Mouse (Mus musculus): ENCODE results near the gene Ifrd2. TPM values are rescaled to one million over a fixed set of nuclear protein-coding genes. Genes with fewer than 3 reads are reported as not detected.

Ifrd2 gene
- 28.9 and 29.9 TPM in 2 replicates for polyA plus RNA-seq (2015; fragmentation: Nextera tagmentation; extraction: Ambion mirVana)

- peaks cover 16% of the 10 kb centered on the region for H3K4me1 ChIP-seq (replicated peaks; ENCODE audit: insufficient read depth, low read length)
- H3K4me2 ChIP-seq (ENCODE audit: low read length): peak within 1 kb of the TSS; percentile 74
- DNase-seq (ENCODE audit: low spot score) (peak; percentile 99), ATAC-seq (replicated peaks; ENCODE audit: low FRiP score, low read depth) (peak; percentile 96)
- no peaks in the 10 kb centered on the region for H3K27me3 ChIP-seq (ENCODE audit: insufficient read depth, low read length)
- 15% methylated on average over 46 of the region's 46 CpGs for WGBS
- H3K9ac ChIP-seq (ENCODE audit: low read depth, low read length): peak within 1 kb of the TSS; percentile 52
- no peaks in the 10 kb centered on the region for H3K9me3 ChIP-seq (replicated peaks; ENCODE audit: low read length)
- TF ChIP-seq CTCF (IDR thresholded peaks at IDR 0.05; ENCODE audit: low read depth): no peak
- peak within 1 kb of the TSS; percentile 56 for H3K4me3 ChIP-seq (replicated peaks; ENCODE audit: low read depth, low read length)
- H3K36me3 ChIP-seq (ENCODE audit: insufficient read depth, low read length): peaks cover 26% of the 10 kb centered on the region
- H3K27ac ChIP-seq: no peak within 1 kb of the TSS
Observed at GRCm38 (mm10) chr9:107586974-107587832, at the start of gene Ifrd2. TSS of gene Ifrd2 (plus strand) at chr9:107587642.

GRCm38 (mm10) chr9:107538231-107538630 lies 49.2 kb upstream of the Ifrd2 start:
- Histone ChIP-seq H3K27ac (no peak overlapping the region), H3K9ac (ENCODE audit: low read depth, low read length) (no peak overlapping the region), H3K4me3 (replicated peaks; ENCODE audit: low read depth, low read length) (no peak overlapping the region), H3K9me3 (replicated peaks; ENCODE audit: low read length) (no peaks in the 10 kb centered on the region), H3K4me1 (replicated peaks; ENCODE audit: insufficient read depth, low read length) (peaks cover 30% of the 10 kb centered on the region), H3K4me2 (ENCODE audit: low read length) (no peak overlapping the region), H3K27me3 (ENCODE audit: insufficient read depth, low read length) (no peaks in the 10 kb centered on the region), H3K36me3 (ENCODE audit: insufficient read depth, low read length) (peaks cover 21% of the 10 kb centered on the region)
- TF ChIP-seq CTCF (IDR thresholded peaks at IDR 0.05; ENCODE audit: low read depth): no peak
- ATAC-seq (replicated peaks; ENCODE audit: low FRiP score, low read depth) (no peak), DNase-seq (ENCODE audit: low spot score) (no peak)
- 92% methylated on average over 7 of the region's 7 CpGs for WGBS

GRCm38 (mm10) chr9:107538711-107539110 lies 48.7 kb upstream of the Ifrd2 start:
- TF ChIP-seq CTCF (IDR thresholded peaks at IDR 0.05; ENCODE audit: low read depth): no peak
- H3K9me3 ChIP-seq (replicated peaks; ENCODE audit: low read length): no peaks in the 10 kb centered on the region
- no peaks in the 10 kb centered on the region for H3K27me3 ChIP-seq (ENCODE audit: insufficient read depth, low read length)
- peaks cover 21% of the 10 kb centered on the region for H3K36me3 ChIP-seq (ENCODE audit: insufficient read depth, low read length)
- ATAC-seq (replicated peaks; ENCODE audit: low FRiP score, low read depth) (no peak), DNase-seq (ENCODE audit: low spot score) (no peak)
- H3K27ac ChIP-seq: no peak overlapping the region
- H3K9ac ChIP-seq (ENCODE audit: low read depth, low read length): no peak overlapping the region
- no peak overlapping the region for H3K4me3 ChIP-seq (replicated peaks; ENCODE audit: low read depth, low read length)
- no peak overlapping the region for H3K4me2 ChIP-seq (ENCODE audit: low read length)
- 91% methylated on average over 3 of the region's 3 CpGs for WGBS
- peaks cover 30% of the 10 kb centered on the region for H3K4me1 ChIP-seq (replicated peaks; ENCODE audit: insufficient read depth, low read length)

GRCm38 (mm10) chr9:107539940-107540339 lies 47.5 kb upstream of the Ifrd2 start:
- DNase-seq (ENCODE audit: low spot score) (no peak), ATAC-seq (replicated peaks; ENCODE audit: low FRiP score, low read depth) (no peak)
- Histone ChIP-seq H3K27ac (no peak overlapping the region), H3K9ac (ENCODE audit: low read depth, low read length) (no peak overlapping the region), H3K4me3 (replicated peaks; ENCODE audit: low read depth, low read length) (no peak overlapping the region), H3K4me2 (ENCODE audit: low read length) (no peak overlapping the region), H3K9me3 (replicated peaks; ENCODE audit: low read length) (no peaks in the 10 kb centered on the region), H3K4me1 (replicated peaks; ENCODE audit: insufficient read depth, low read length) (peaks cover 30% of the 10 kb centered on the region), H3K36me3 (ENCODE audit: insufficient read depth, low read length) (peaks cover 23% of the 10 kb centered on the region), H3K27me3 (ENCODE audit: insufficient read depth, low read length) (no peaks in the 10 kb centered on the region)
- WGBS: 98% methylated on average over 8 of the region's 8 CpGs
- no peak for TF ChIP-seq CTCF (IDR thresholded peaks at IDR 0.05; ENCODE audit: low read depth)

- Histone ChIP-seq H3K4me1 (replicated peaks; ENCODE audit: insufficient read depth, low read length) (peaks cover 27% of the 10 kb centered on the region), H3K27me3 (ENCODE audit: insufficient read depth, low read length) (no peaks in the 10 kb centered on the region), H3K4me2 (ENCODE audit: low read length) (peak overlapping the region; percentile 95; the same call in 1 of the 2 replicates), H3K9ac (ENCODE audit: low read depth, low read length) (no peak overlapping the region), H3K4me3 (replicated peaks; ENCODE audit: low read depth, low read length) (no peak overlapping the region), H3K9me3 (replicated peaks; ENCODE audit: low read length) (no peaks in the 10 kb centered on the region), H3K36me3 (ENCODE audit: insufficient read depth, low read length) (peaks cover 28% of the 10 kb centered on the region), H3K27ac (no peak overlapping the region)
- no peak for ATAC-seq (replicated peaks; ENCODE audit: low FRiP score, low read depth)
- peak; percentile 32 for DNase-seq (ENCODE audit: low spot score)
- WGBS: 45% methylated on average over 4 of the region's 4 CpGs
- TF ChIP-seq CTCF (IDR thresholded peaks at IDR 0.05; ENCODE audit: low read depth): no peak
Observed at GRCm38 (mm10) chr9:107540420-107540819, 47.0 kb upstream of the Ifrd2 start.

GRCm38 (mm10) chr9:107541005-107541404 lies 46.4 kb upstream of the Ifrd2 start:
- 21% methylated on average over 10 of the region's 10 CpGs for WGBS
- ATAC-seq (replicated peaks; ENCODE audit: low FRiP score, low read depth): no peak
- DNase-seq (ENCODE audit: low spot score): peak; percentile 41
- H3K4me1 ChIP-seq (replicated peaks; ENCODE audit: insufficient read depth, low read length): peaks cover 21% of the 10 kb centered on the region
- H3K4me3 ChIP-seq (replicated peaks; ENCODE audit: low read depth, low read length): peak overlapping the region; percentile 70
- no peaks in the 10 kb centered on the region for H3K9me3 ChIP-seq (replicated peaks; ENCODE audit: low read length)
- H3K27me3 ChIP-seq (ENCODE audit: insufficient read depth, low read length): no peaks in the 10 kb centered on the region
- 0 out of 2 replicates have a peak overlapping the region, but pooled peaks have one; percentile 40 for H3K27ac ChIP-seq
- peak overlapping the region; percentile 52; the same call in 1 of the 2 replicates for H3K9ac ChIP-seq (ENCODE audit: low read depth, low read length)
- peaks cover 29% of the 10 kb centered on the region for H3K36me3 ChIP-seq (ENCODE audit: insufficient read depth, low read length)
- peak overlapping the region; percentile 95 for H3K4me2 ChIP-seq (ENCODE audit: low read length)
- TF ChIP-seq CTCF (IDR thresholded peaks at IDR 0.05; ENCODE audit: low read depth): no peak
